Mouse (Mus musculus) midbrain, embryonic 16.5 days (tissue): ENCODE results near the gene Dram2. TPM values are rescaled to one million over a fixed set of nuclear protein-coding genes. Genes with fewer than 3 reads are reported as not detected.

Experiments
- ATAC-seq: fragments of 200-750 bp; cut with Nextera tagmentation; 2 replicates; pipeline ENCODE4 v1.8.0; 2017; ENCODE audit warnings: moderate TSS enrichment
- H3K27ac ChIP-seq: fragments of 300-500 bp; sonication (generic); 2 replicates; pipeline ENCODE4 v1.5.1; 2014; ENCODE audit warnings: mild to moderate bottlenecking, low read length, mixed read lengths
- H3K27me3 ChIP-seq: fragments of 300-500 bp; sonication (generic); 2 replicates; pipeline ENCODE4 v1.6.1; 2014; ENCODE audit warnings: low read depth, low read length, mixed read lengths; ENCODE audit not compliant: control insufficient read depth, insufficient read depth
- H3K36me3 ChIP-seq: fragments of 300-500 bp; sonication (generic); 2 replicates; pipeline ENCODE4 v1.6.1; 2014; ENCODE audit warnings: mild to moderate bottlenecking, low read length, moderate library complexity, mixed read lengths; ENCODE audit not compliant: control insufficient read depth, insufficient read depth
- H3K4me1 ChIP-seq: fragments of 300-500 bp; sonication (generic); 2 replicates; pipeline ENCODE4 v1.6.1; 2014; ENCODE audit warnings: mild to moderate bottlenecking, low read length, mixed read lengths; ENCODE audit not compliant: control insufficient read depth, insufficient read depth
- H3K4me2 ChIP-seq: fragments of 300-500 bp; sonication (generic); 2 replicates; pipeline ENCODE4 v1.6.1; 2014; ENCODE audit warnings: mild to moderate bottlenecking, low read length, mixed read lengths
- H3K4me3 ChIP-seq: fragments of 300-500 bp; sonication (generic); 2 replicates; pipeline ENCODE4 v1.5.1; 2014; ENCODE audit warnings: low read depth, mild to moderate bottlenecking, low read length, moderate library complexity, mixed read lengths
- H3K9ac ChIP-seq: fragments of 300-500 bp; sonication (generic); 2 replicates; pipeline ENCODE4 v1.6.1; 2014; ENCODE audit warnings: low read depth, low read length, mixed read lengths
- H3K9me3 ChIP-seq: fragments of 300-500 bp; sonication (generic); replicated peaks from 2 replicates; pipeline ENCODE4 v1.6.1; 2014; ENCODE audit warnings: mild to moderate bottlenecking, low read length, mixed read lengths; ENCODE audit not compliant: control insufficient read depth, poor library complexity, severe bottlenecking
- WGBS: fragments of 180-500 bp; shearing (Covaris S2); extraction: QIAGEN DNeasy Blood & Tissue Kit; methylation state at CpG from one replicate; pipeline ENCODE4 v1.1.7; 2014; 5-methylcytosine and 5-hydroxymethylcytosine counted together
- polyA plus RNA-seq: library from polyadenylated mRNA; unstranded; fragments of >200 nt; fragmentation: Nextera tagmentation; extraction: Ambion mirVana; gene quantifications from 2 replicates; pipeline ENCODE4 v1.2.1, GENCODE M21; 2015

The Dram2 gene
- polyA plus RNA-seq, 1 experiment from 2014 or later: 67.2 TPM

GRCm38 (mm10) chr3:106544721-106545316, 2.8 kb upstream of the Dram2 start:
- Histone ChIP-seq H3K4me3 (no peak overlapping the region), H3K36me3 (no peaks in the 10 kb centered on the region), H3K9me3 (no peaks in the 10 kb centered on the region), H3K4me1 (peaks cover 15% of the 10 kb centered on the region), H3K4me2 (no peak overlapping the region), H3K9ac (no peak overlapping the region), H3K27ac (no peak overlapping the region), H3K27me3 (no peaks in the 10 kb centered on the region)
- WGBS: 93% methylated on average over 8 of the region's 8 CpGs
- no peak for ATAC-seq

- Histone ChIP-seq H3K27ac (peak overlapping the region; percentile 91), H3K36me3 (no peaks in the 10 kb centered on the region), H3K4me3 (peak overlapping the region; percentile 66), H3K4me2 (peak overlapping the region; percentile 71), H3K9me3 (no peaks in the 10 kb centered on the region), H3K9ac (peak overlapping the region; percentile 94), H3K27me3 (no peaks in the 10 kb centered on the region), H3K4me1 (peaks cover 22% of the 10 kb centered on the region)
- ATAC-seq: peak; percentile 20
- WGBS: under 1% methylated on average over 27 of the region's 27 CpGs
These were observed 434 bp downstream of the Dram2 start for GRCm38 (mm10) chr3:106547924-106548539.

GRCm38 (mm10) chr3:106548971-106549370, 1.4 kb downstream of the Dram2 start:
- H3K4me3 ChIP-seq: peak overlapping the region; percentile 26
- peak overlapping the region; percentile 50 for H3K4me2 ChIP-seq
- 0 out of 2 replicates have a peak overlapping the region, but pooled peaks have one; percentile 30 for H3K9ac ChIP-seq
- no peak overlapping the region for H3K27ac ChIP-seq
- no peaks in the 10 kb centered on the region for H3K27me3 ChIP-seq
- no peaks in the 10 kb centered on the region for H3K9me3 ChIP-seq
- peaks cover 22% of the 10 kb centered on the region for H3K4me1 ChIP-seq
- 41% methylated on average over 3 of the region's 3 CpGs for WGBS
- ATAC-seq: no peak
- peaks cover 3% of the 10 kb centered on the region; the same call in 1 of the 2 replicates for H3K36me3 ChIP-seq

GRCm38 (mm10) chr3:106553411-106553810, 5.8 kb downstream of the Dram2 start:
- no peak for ATAC-seq
- peaks cover 21% of the 10 kb centered on the region for H3K36me3 ChIP-seq
- H3K4me3 ChIP-seq: no peak overlapping the region
- H3K27ac ChIP-seq: no peak overlapping the region
- no peak overlapping the region for H3K9ac ChIP-seq
- H3K27me3 ChIP-seq: no peaks in the 10 kb centered on the region
- no peaks in the 10 kb centered on the region for H3K9me3 ChIP-seq
- H3K4me1 ChIP-seq: peaks cover 14% of the 10 kb centered on the region
- WGBS: 93% methylated on average over 5 of the region's 5 CpGs
- H3K4me2 ChIP-seq: no peak overlapping the region

GRCm38 (mm10) chr3:106555743-106556250, 8.2 kb downstream of the Dram2 start:
- Histone ChIP-seq H3K9me3 (no peaks in the 10 kb centered on the region), H3K4me2 (no peak overlapping the region), H3K27ac (no peak overlapping the region), H3K4me3 (no peak overlapping the region), H3K36me3 (peaks cover 26% of the 10 kb centered on the region), H3K27me3 (no peaks in the 10 kb centered on the region), H3K4me1 (no peaks in the 10 kb centered on the region), H3K9ac (no peak overlapping the region)
- no peak for ATAC-seq
- 82% methylated on average over 3 of the region's 3 CpGs for WGBS

- Histone ChIP-seq H3K4me1 (no peaks in the 10 kb centered on the region), H3K9me3 (no peaks in the 10 kb centered on the region), H3K36me3 (peaks cover 26% of the 10 kb centered on the region), H3K27me3 (no peaks in the 10 kb centered on the region), H3K9ac (no peak overlapping the region), H3K4me2 (no peak overlapping the region), H3K4me3 (no peak overlapping the region), H3K27ac (no peak overlapping the region)
- no peak for ATAC-seq
These were observed 10.7 kb downstream of the Dram2 start for GRCm38 (mm10) chr3:106558271-106558670.

- ATAC-seq: no peak
- H3K9me3 ChIP-seq: no peaks in the 10 kb centered on the region
- H3K27me3 ChIP-seq: no peaks in the 10 kb centered on the region
- H3K27ac ChIP-seq: no peak overlapping the region
- H3K9ac ChIP-seq: no peak overlapping the region
- WGBS: 94% methylated on average over 3 of the region's 3 CpGs
- H3K4me1 ChIP-seq: no peaks in the 10 kb centered on the region
- peaks cover 13% of the 10 kb centered on the region for H3K36me3 ChIP-seq
- no peak overlapping the region for H3K4me3 ChIP-seq
- no peak overlapping the region for H3K4me2 ChIP-seq
These were observed 18.3 kb downstream of the Dram2 start for GRCm38 (mm10) chr3:106565876-106566275.

GRCm38 (mm10) chr3:106573191-106573590, 25.6 kb downstream of the Dram2 start:
- Histone ChIP-seq H3K27ac (no peak overlapping the region), H3K9ac (no peak overlapping the region), H3K4me3 (no peak overlapping the region), H3K9me3 (no peaks in the 10 kb centered on the region), H3K4me1 (no peaks in the 10 kb centered on the region), H3K36me3 (peaks cover 10% of the 10 kb centered on the region), H3K27me3 (no peaks in the 10 kb centered on the region), H3K4me2 (no peak overlapping the region)
- ATAC-seq: no peak
- whole genome bisulfite sequencing: 86% methylated on average over 3 of the region's 3 CpGs

GRCm38 (mm10) chr3:106579296-106579695, 31.7 kb downstream of the Dram2 start:
- no peaks in the 10 kb centered on the region for H3K4me1 ChIP-seq
- no peaks in the 10 kb centered on the region for H3K27me3 ChIP-seq
- no peak overlapping the region for H3K9ac ChIP-seq
- H3K9me3 ChIP-seq: no peaks in the 10 kb centered on the region
- no peak overlapping the region for H3K4me2 ChIP-seq
- ATAC-seq: no peak
- H3K36me3 ChIP-seq: no peaks in the 10 kb centered on the region
- 92% methylated on average over 2 of the region's 2 CpGs for WGBS
- no peak overlapping the region for H3K27ac ChIP-seq
- H3K4me3 ChIP-seq: no peak overlapping the region
